Mouse (Mus musculus) limb, embryonic 11.5 days (tissue): ENCODE data around the gene Thbs3. TPM values are rescaled to one million over a fixed set of nuclear protein-coding genes. Genes with fewer than 3 reads are reported as not detected.
A peak's percentile ranks its signal among the peaks of the same experiment; 100 is the strongest.
"Not testable (repeated sequence)": the region's sequence is repeated elsewhere in the genome, so short reads cannot be mapped to it uniquely, and the experiment has no call there.

ENCODE experiments used
- ATAC-seq: fragments of 200-750 bp; cut with Nextera tagmentation; 2 replicates; pipeline ENCODE4 v1.8.0; 2017; ENCODE audit warnings: low read depth; ENCODE audit not compliant: insufficient number of reproducible peaks, low FRiP score, low TSS enrichment
- DNase-seq: peaks from one replicate; pipeline ENCODE4 v3.0.0-alpha.2; 2015; ENCODE audit warnings: low spot score
- H3K27ac ChIP-seq: fragments of 300-500 bp; sonication (generic); replicated peaks from 2 replicates; pipeline ENCODE4 v1.5.1; 2014; ENCODE audit warnings: low read depth, mild to moderate bottlenecking, low read length
- H3K27me3 ChIP-seq: fragments of 300-500 bp; sonication (generic); 2 replicates; pipeline ENCODE4 v1.6.1; 2014; ENCODE audit warnings: mild to moderate bottlenecking, low read length, mixed read lengths; ENCODE audit not compliant: control insufficient read depth, insufficient read depth
- H3K36me3 ChIP-seq: fragments of 300-500 bp; sonication (generic); 2 replicates; pipeline ENCODE4 v1.6.1; 2014; ENCODE audit warnings: mild to moderate bottlenecking, low read length, moderate library complexity, mixed read lengths; ENCODE audit not compliant: control insufficient read depth, insufficient read depth
- H3K4me1 ChIP-seq: fragments of 300-500 bp; sonication (generic); 2 replicates; pipeline ENCODE4 v1.6.1; 2014; ENCODE audit warnings: low read length, mixed read lengths; ENCODE audit not compliant: control insufficient read depth, insufficient read depth
- H3K4me2 ChIP-seq: fragments of 300-500 bp; sonication (generic); 2 replicates; pipeline ENCODE4 v1.6.1; 2014; ENCODE audit warnings: low read depth, mild to moderate bottlenecking, moderate library complexity; ENCODE audit not compliant: severe bottlenecking
- H3K4me3 ChIP-seq: fragments of 300-500 bp; sonication (generic); 2 replicates; pipeline ENCODE4 v1.5.1; 2014; ENCODE audit warnings: low read depth, low read length
- H3K9ac ChIP-seq: fragments of 300-500 bp; sonication (generic); 2 replicates; pipeline ENCODE4 v1.6.1; 2014; ENCODE audit warnings: mild to moderate bottlenecking, low read length
- H3K9me3 ChIP-seq: fragments of 300-500 bp; sonication (generic); 2 replicates; pipeline ENCODE4 v1.6.1; 2016; ENCODE audit warnings: low read length; ENCODE audit not compliant: control insufficient read depth
- WGBS: fragments of 180-500 bp; shearing (Covaris S2); extraction: QIAGEN DNeasy Blood & Tissue Kit; methylation state at CpG from one replicate; pipeline ENCODE4 v1.1.7; 2014; 5-methylcytosine and 5-hydroxymethylcytosine counted together
- polyA plus RNA-seq: library from polyadenylated mRNA; unstranded; fragments of >200 nt; fragmentation: Nextera tagmentation; extraction: Ambion mirVana; gene quantifications from 2 replicates; pipeline ENCODE4 v1.2.1, GENCODE M21; 2014

The Thbs3 gene
- polyA plus RNA-seq, 1 experiment from 2014 or later: 21.0 TPM

DNA sequence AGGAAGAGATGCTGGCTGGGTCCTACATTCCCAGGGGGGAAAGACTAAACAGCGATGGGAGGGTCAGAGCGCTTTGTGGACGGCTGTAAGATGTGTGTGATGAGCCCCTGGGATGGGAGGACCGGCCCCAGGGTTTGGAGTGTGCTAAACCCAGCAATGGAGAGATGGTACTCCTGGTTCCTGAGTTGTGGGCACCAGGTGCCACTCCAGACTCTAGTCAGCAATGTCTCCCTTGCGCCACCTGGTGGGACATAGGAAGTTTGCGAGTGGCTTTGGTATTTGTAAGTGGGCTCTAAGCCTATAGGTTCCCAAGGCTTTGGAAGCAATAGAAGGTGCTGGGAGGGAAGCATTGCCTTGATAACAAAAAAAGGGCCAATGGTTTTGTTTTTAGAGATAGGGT is 873 bp downstream of the Thbs3 start:
- peaks cover 7% of the 10 kb centered on the region for H3K4me1 ChIP-seq
- 0% methylated on average over 6 of the region's 6 CpGs for WGBS
- ATAC-seq: 0 out of 2 replicates have a peak, but pooled peaks have one; percentile 28

DNA sequence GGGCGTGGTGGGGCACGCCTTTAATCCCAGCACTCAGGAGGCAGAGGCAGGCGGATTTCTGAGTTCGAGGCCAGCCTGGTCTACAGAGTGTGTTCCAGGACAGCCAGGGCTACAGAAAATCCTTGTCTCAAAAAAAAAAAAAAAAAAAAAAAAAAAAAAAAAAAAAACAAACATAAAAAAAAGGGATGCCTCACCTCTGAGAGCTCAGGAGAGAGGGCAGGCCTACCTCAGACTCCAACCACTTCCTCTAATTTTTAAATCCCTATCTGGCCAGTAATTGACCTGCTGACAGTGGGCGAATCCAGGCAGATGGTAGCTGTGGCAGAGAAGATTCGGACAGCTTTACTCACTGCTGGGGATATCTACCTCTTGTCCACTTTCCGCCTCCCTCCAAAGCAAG is 1.4 kb downstream of the Thbs3 start:
- not testable (repeated sequence) for H3K27ac ChIP-seq

More for the DNA sequence above, 873 bp downstream of the Thbs3 start:
- H3K4me2 ChIP-seq: peak overlapping the region; percentile 75
- no peaks in the 10 kb centered on the region for H3K27me3 ChIP-seq
- peak overlapping the region; percentile 69 for H3K9ac ChIP-seq
- H3K27ac ChIP-seq: no peak overlapping the region
- no peaks in the 10 kb centered on the region for H3K9me3 ChIP-seq
- peak; percentile 93 for DNase-seq
- peak overlapping the region; percentile 73 for H3K4me3 ChIP-seq
- no peaks in the 10 kb centered on the region; the same call in 1 of the 2 replicates for H3K36me3 ChIP-seq

DNA sequence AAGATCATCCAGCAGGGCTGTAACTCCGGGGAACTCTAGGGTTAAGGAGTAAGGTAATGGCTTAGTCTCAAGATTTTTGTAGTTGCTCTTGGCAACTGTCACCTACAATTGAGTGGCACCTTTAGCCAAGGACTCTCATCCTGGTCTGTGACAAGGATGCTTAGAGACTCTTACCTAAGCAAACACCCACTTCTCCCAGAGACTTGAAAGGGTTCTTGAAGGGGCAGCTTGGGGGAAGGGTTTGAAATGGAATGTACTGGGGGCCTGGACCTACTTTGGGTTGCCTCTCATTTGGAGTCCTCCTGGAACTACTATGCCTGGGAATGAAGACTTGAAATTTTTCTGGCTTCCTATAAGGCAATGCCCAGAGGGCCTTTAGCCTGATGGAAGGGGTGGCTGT is 3.3 kb downstream of the Thbs3 start:
- Histone ChIP-seq H3K4me3 (no peak overlapping the region), H3K27ac (no peak overlapping the region), H3K4me2 (no peak overlapping the region), H3K9ac (no peak overlapping the region), H3K27me3 (no peaks in the 10 kb centered on the region), H3K9me3 (no peaks in the 10 kb centered on the region), H3K4me1 (peaks cover 7% of the 10 kb centered on the region), H3K36me3 (no peaks in the 10 kb centered on the region)
- DNase-seq (no peak), ATAC-seq (no peak)
- 86% methylated on average over 1 of the region's 1 CpGs for WGBS

More for the DNA sequence above, 1.4 kb downstream of the Thbs3 start:
- not testable (repeated sequence) for H3K4me1 ChIP-seq, H3K4me3 ChIP-seq, H3K36me3 ChIP-seq, H3K9me3 ChIP-seq, H3K9ac ChIP-seq, ATAC-seq, DNase-seq, H3K4me2 ChIP-seq, H3K27me3 ChIP-seq
- WGBS: 74% methylated on average over 7 of the region's 7 CpGs

DNA sequence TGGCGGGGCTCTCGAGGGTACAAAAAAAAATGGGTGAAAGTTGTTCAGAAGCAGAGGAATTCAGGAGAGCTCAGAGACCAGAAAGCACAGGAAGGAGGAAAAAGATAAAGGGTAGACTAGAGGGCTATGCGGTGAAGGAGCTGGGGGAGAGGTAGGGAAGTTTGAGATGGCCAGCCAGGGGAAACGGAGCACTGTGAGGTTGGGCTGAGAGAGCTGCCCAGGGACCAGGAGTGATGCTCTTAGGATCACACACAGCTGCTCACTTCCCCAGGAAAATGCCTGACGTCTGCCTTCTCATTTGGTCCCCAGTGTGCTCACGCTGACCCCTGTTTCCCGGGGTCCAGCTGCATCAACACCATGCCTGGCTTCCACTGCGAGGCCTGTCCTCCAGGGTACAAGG is 4.6 kb downstream of the Thbs3 start:
- 37% methylated on average over 8 of the region's 8 CpGs for WGBS
- H3K4me2 ChIP-seq: no peak overlapping the region
- H3K9ac ChIP-seq: 0 out of 2 replicates have a peak overlapping the region, but pooled peaks have one; percentile 22
- DNase-seq: no peak
- H3K36me3 ChIP-seq: no peaks in the 10 kb centered on the region; the same call in 1 of the 2 replicates
- H3K27me3 ChIP-seq: no peaks in the 10 kb centered on the region
- no peak overlapping the region for H3K4me3 ChIP-seq
- no peak for ATAC-seq
- peaks cover 7% of the 10 kb centered on the region for H3K4me1 ChIP-seq
- no peaks in the 10 kb centered on the region for H3K9me3 ChIP-seq
- no peak overlapping the region for H3K27ac ChIP-seq

DNA sequence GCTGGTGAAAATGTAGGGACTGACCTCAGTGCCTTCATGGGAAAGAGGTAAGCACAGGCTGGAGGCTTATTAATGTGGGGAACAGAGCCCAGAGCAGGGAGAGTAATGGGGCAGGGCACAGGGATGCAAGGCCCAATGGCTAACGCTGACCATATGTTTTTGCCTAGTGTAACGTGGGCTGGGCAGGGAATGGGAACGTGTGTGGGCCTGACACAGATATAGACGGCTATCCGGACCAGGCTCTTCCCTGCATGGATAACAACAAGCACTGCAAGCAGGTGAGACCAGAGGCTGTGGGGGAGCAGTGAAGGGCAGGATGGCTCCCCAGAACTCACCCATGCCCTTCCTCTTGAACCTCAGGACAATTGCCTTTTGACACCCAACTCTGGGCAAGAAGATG is 6.2 kb downstream of the Thbs3 start:
- Histone ChIP-seq H3K9me3 (no peaks in the 10 kb centered on the region), H3K4me3 (no peak overlapping the region), H3K4me2 (no peak overlapping the region), H3K27me3 (no peaks in the 10 kb centered on the region), H3K27ac (no peak overlapping the region), H3K36me3 (no peaks in the 10 kb centered on the region; the same call in 1 of the 2 replicates), H3K9ac (0 out of 2 replicates have a peak overlapping the region, but pooled peaks have one; percentile 2), H3K4me1 (peaks cover 10% of the 10 kb centered on the region)
- 45% methylated on average over 5 of the region's 5 CpGs for WGBS
- ATAC-seq: no peak
- DNase-seq: no peak

DNA sequence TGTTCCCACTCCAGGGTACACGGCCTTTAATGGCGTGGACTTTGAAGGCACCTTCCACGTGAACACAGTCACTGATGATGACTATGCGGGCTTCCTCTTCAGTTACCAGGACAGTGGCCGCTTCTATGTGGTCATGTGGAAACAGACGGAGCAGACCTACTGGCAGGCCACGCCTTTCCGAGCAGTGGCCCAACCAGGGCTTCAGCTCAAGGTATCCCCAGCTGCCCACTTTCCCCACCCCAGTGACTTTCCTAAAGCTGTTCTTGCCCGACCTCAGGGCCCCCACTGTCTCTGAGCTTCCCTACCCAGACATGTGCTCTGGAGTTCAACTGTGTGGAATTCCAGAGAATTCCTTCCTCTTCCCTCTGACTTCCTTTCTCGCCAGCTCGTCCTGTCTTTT is 9.8 kb downstream of the Thbs3 start:
- Histone ChIP-seq H3K4me1 (peaks cover 24% of the 10 kb centered on the region), H3K27ac (no peak overlapping the region), H3K4me3 (no peak overlapping the region), H3K4me2 (no peak overlapping the region), H3K9ac (no peak overlapping the region), H3K27me3 (no peaks in the 10 kb centered on the region), H3K36me3 (no peaks in the 10 kb centered on the region; the same call in 1 of the 2 replicates), H3K9me3 (no peaks in the 10 kb centered on the region)
- WGBS: 84% methylated on average over 11 of the region's 11 CpGs
- no peak for DNase-seq
- ATAC-seq: no peak

DNA sequence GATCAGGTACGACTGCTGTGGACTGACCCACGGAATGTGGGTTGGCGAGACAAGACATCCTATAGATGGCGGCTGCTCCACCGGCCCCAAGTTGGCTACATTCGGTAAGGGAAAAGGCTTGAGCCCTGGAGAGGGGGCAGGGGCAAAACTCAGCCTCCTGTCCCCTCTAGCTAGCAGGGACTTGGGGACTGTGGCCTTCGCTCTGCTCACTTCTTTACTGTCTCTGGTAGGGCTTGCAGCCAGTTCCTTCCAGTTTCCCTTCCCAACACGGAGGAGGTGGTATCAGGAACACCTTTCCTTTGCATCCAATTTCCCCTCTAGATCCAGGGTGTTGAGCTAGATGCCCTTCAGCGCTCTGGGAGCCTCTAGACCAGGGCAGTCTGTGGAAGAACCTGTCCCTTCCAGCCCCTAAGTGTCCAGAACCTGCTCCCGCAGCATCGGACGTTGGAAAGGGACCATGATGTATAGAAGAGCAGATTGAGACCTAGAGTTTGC is 10.4 kb downstream of the Thbs3 start:
- 65% methylated on average over 12 of the region's 12 CpGs for WGBS
- peaks cover 24% of the 10 kb centered on the region for H3K4me1 ChIP-seq
- H3K36me3 ChIP-seq: no peaks in the 10 kb centered on the region; the same call in 1 of the 2 replicates
- H3K9ac ChIP-seq: peak overlapping the region; percentile 27; the same call in 1 of the 2 replicates
- H3K27ac ChIP-seq: 0 out of 2 replicates have a peak overlapping the region, but pooled peaks have one; percentile 21
- no peaks in the 10 kb centered on the region for H3K9me3 ChIP-seq
- DNase-seq: no peak
- H3K4me2 ChIP-seq: peak overlapping the region; percentile 92; the same call in 1 of the 2 replicates
- peak overlapping the region; percentile 44; the same call in 1 of the 2 replicates for H3K4me3 ChIP-seq
- H3K27me3 ChIP-seq: 0 out of 2 replicates have a peak, but pooled peaks cover 2% of the 10 kb centered on the region
- ATAC-seq: no peak

DNA sequence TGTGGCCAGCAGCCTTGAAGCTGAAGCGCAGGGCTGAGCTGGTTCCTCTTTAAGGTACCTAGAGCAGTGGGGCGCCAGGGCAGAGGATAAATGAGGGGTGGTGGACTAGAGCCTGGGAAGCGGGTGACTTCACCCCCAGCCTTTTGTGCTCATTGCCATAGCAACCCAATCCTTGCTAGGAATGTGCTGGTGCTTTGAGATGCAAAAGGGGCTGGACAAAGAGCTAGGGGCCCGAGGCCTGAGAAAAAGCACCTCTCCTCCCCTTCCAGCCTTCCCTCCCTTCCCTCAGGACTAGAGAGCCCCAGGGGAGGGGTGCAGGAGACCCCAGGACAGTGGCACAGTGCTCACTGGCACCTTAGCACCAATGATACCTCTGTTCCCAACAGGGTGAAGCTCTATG is 10.9 kb downstream of the Thbs3 start:
- H3K9me3 ChIP-seq: no peaks in the 10 kb centered on the region
- H3K4me3 ChIP-seq: peak overlapping the region; percentile 44
- H3K4me1 ChIP-seq: peaks cover 24% of the 10 kb centered on the region
- DNase-seq (peak; percentile 27), ATAC-seq (no peak)
- WGBS: 36% methylated on average over 4 of the region's 4 CpGs
- H3K27ac ChIP-seq: no peak overlapping the region
- no peak overlapping the region for H3K9ac ChIP-seq
- 0 out of 2 replicates have a peak, but pooled peaks cover 2% of the 10 kb centered on the region for H3K27me3 ChIP-seq
- H3K4me2 ChIP-seq: peak overlapping the region; percentile 92
- no peaks in the 10 kb centered on the region; the same call in 1 of the 2 replicates for H3K36me3 ChIP-seq
